Mouse (Mus musculus): ENCODE results near the gene Sf3b3.

Sf3b3 gene

GRCm38 (mm10) chr8:110775721-110776120 is 70.9 kb downstream of the Sf3b3 start:
- DNase-seq (ENCODE audit: low read depth, low spot score), result no peak

- DNase-seq (ENCODE audit: low read depth, low spot score), result no peak
Measured at GRCm38 (mm10) chr8:110775316-110775715, 71.3 kb downstream of the Sf3b3 start.

GRCm38 (mm10) chr8:110774725-110775124 is 71.9 kb downstream of the Sf3b3 start:
- DNase-seq (ENCODE audit: low read depth, low spot score), result no peak

- DNase-seq (ENCODE audit: low read depth, low spot score), result no peak
Measured at GRCm38 (mm10) chr8:110774047-110774446, 72.5 kb downstream of the Sf3b3 start.

GRCm38 (mm10) chr8:110772452-110772851 is 74.1 kb downstream of the Sf3b3 start:
- DNase-seq (ENCODE audit: low read depth, low spot score), result no peak

- DNase-seq (ENCODE audit: low read depth, low spot score), result no peak
Measured at GRCm38 (mm10) chr8:110767261-110767660, 79.3 kb downstream of the Sf3b3 start.

- no peak for DNase-seq (ENCODE audit: low read depth, low spot score)
Measured at GRCm38 (mm10) chr8:110764671-110765070, 81.9 kb downstream of the Sf3b3 start.

- DNase-seq (ENCODE audit: low read depth, low spot score), result no peak
Measured at GRCm38 (mm10) chr8:110761988-110762387, 84.6 kb downstream of the Sf3b3 start.

GRCm38 (mm10) chr8:110761185-110761584 is 85.4 kb downstream of the Sf3b3 start:
- DNase-seq (ENCODE audit: low read depth, low spot score), result no peak

GRCm38 (mm10) chr8:110760280-110760940 is 86.2 kb downstream of the Sf3b3 start:
- no peak for DNase-seq (ENCODE audit: low read depth, low spot score)
